Mouse (Mus musculus) CH12F3 (cell line): ENCODE data around the gene Pde6h.
"Not testable (repeated sequence)": the region's sequence is repeated elsewhere in the genome, so short reads cannot be mapped to it uniquely, and the experiment has no call there.

ENCODE experiments used
- in situ Hi-C: fragments of 300-500 bp; cut with MboI; formaldehyde crosslinking; loops from 2 replicates; pipeline ENCODE4 v1.14.3; 2020; ENCODE audit warnings: low sequenced_read_pairs

The Pde6h gene

DNA sequence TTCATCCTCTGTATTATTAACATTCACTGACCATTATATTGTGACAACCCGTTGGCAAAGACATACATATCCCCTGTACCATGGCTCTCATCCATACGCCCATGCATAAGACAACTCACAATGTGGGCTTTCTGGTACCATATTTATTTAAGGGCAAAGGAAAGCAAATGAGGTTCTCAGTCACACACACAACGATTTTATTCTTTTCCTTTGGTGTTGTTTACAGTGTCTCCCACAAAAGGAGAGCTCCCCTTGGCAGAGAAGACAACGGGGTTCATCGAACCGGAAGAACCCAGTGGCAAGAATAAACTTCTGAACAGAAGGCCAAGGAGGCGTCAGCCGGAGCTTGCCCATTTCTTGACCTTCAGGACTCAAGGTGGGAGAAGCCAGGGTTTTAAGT lies at the start of gene Pde6h:
TSS of gene Pde6h (plus strand) at position 301 of the 400 bp plus-strand sequence.
- in situ Hi-C loops: no loop called here

DNA sequence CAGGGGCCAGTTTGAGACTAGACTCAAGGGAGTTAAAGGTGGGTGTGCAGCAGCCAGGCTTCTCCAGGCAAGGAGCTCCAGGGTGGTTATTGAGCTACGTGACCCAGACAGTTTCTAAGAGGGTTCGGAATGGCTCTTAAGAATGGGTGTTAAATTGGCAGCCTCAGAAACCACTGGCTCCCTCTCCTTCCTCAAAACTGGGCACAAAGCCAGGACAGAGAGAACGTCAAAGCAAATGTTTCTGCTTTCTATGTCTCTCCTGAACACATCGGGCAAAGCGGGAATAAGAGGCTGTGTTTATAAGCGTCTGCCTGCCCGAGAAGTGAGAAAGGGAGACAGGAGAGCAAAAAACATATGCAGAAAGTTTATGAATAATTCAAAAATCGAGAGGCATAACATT lies 49.0 kb upstream of the Pde6h start:
- in situ Hi-C loops: no loop called here

DNA sequence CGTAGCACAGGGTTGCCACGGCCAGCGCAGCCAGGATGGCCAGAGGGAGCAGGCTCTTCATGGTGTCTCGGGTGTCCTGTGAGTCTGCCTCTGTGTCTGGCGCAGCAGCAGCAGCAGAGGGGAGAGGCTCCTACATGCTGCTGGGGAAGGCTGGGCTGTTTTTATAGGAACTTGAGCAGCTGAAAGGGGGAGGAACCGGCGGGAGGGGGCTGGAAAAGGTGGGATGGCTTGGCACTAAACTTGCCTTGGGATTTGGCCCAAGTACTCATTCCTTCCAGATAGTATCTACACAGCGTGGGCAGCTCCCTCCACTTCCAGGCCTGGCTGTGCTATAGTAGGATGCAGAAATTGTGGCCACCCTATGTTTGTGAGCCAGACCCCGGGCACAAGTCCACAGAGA lies 48.0 kb upstream of the Pde6h start, which contains the start of gene Mgp:
TSS of gene Mgp (minus strand) at position 154 of the 400 bp plus-strand sequence.
- in situ Hi-C loops: no loop called here

DNA sequence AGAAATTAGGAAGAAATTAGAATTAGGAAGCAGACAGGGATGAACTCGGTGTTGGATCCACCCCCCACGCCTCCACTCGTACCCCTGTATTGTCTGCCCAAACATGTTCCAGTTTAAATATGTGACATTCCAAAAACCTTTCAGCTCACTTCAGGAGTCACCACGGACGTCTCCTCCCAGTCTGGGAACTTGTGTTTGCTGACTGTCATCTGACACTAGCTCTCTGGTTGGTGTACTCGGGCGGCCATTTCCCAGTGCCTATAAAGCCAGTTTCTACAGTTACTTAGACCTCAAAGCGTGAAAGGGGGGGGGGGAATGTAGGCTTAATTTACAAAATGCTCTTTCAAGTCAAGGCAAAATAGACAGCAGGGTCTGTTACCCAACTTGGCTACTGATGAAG lies 42.0 kb upstream of the Pde6h start:
- in situ Hi-C loops: no loop called here

DNA sequence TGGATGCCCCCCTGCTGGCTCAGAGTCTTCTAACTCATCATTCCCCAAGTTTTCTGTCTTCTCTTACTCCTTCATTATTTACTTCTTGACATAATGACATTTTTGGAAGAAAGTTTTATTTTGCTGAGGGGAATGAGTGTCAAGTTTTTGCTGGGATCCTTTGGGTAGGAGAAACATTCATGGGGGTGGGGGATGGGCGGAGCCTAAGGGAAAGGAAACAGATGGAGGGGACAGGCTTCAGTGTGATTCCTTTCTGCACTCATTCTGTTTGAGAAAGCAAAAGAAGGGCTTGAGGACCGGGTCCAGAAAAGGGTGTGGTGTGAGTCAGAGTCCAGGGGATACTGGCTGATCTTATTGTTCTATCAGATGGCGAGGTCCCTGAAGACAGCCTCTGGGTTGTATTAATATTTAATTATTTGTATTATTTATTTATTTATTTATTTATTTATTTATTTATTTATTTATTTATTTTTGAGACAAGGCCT lies 40.2 kb upstream of the Pde6h start:
- in situ Hi-C loops: no loop called here

DNA sequence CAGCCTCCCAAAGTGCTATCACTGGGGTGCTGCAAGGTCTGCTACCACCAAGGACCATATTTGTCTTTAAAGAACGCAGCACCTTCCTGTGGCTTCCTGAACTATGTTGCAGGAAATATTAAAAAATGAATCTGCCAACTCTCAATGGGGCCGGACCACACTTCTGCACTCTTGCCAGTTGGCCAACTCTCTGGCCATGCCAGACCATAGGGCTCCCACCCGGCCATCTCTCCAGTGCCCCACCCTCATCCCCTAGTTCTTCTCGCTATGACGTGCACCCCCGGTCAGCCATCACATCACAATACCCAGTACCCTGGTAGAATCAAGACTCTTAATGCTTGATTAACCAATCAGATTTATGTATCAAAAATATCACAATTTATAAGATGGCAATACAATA lies 39.7 kb upstream of the Pde6h start:
- in situ Hi-C loops: no loop called here

DNA sequence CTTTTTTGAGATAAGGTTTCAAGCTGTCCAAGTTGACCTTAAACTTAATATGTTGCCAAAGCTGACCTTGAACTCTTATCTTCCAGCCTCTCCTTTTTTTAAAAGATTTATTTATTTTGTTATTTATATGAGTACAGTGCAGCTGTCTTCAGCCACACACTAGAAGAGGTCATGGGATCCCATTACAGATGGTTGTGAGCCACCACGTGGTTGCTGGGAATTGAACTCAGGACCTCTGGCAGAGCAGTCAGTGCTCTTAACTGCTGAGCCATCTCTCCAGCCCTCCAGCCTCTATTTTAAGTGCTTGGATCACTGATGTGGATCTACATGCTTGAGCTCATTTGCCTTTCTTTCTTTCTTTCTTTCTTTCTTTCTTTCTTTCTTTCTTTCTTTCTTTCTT lies 38.9 kb upstream of the Pde6h start:
- in situ Hi-C loops: not testable (repeated sequence)

DNA sequence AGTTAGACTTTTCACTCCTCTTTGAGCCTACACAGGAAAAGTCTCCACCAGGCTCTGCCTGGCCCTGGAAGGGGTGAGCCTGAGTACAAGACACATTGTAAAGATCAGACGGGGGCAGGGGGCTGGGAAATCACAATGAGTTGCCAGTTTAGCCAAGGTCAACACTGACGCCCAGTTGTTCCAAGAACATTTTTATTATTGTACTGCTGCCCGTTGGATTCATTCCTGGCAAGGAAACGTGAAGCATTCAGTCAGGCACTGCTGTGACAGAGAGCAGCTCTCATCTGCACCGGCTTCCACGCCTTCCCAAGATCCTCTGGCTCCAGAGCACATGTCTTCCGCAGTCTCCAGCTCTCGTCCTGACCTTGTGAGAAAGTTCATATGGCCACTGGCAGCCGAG lies 35.8 kb upstream of the Pde6h start:
- in situ Hi-C loops: no loop called here

DNA sequence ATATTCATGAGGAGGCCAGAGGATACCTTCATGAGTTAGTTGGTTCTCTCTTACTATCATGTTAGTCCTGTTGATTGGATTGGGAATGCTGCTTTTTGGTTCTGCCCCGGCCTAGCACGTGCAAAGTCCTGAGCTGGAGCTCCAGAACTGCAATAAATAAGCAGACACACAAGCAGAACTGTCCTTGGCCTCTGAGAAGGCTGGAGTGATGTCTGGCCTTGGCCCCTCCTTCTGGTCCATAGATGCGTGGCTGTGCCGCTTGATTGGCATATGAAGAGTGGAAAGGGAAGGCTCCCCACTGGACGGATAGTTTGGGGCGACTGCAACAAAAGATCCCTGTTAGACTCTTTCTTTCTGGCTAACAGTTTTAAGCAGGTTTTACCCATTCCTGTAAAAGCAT lies 34.6 kb upstream of the Pde6h start:
- in situ Hi-C loops: no loop called here

DNA sequence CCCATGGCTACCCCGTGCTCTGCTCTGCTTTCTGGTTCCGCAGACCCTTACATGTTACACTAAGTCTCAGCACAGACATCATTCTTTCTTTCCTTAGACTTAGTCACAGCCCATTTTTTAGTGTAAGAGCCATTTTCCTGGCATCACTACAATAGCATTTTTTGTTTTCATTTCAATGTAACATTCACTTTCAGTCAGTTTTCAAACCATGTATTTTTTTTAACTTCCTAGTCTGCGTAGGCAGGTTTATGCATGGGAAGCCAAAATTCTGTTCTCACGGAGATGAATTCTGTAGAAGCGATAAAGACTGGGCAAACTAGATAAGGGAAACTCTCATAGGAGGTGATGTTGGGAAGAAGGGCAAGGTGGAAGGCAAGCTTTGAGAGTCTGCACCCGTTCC lies 34.1 kb upstream of the Pde6h start:
- in situ Hi-C loops: no loop called here

DNA sequence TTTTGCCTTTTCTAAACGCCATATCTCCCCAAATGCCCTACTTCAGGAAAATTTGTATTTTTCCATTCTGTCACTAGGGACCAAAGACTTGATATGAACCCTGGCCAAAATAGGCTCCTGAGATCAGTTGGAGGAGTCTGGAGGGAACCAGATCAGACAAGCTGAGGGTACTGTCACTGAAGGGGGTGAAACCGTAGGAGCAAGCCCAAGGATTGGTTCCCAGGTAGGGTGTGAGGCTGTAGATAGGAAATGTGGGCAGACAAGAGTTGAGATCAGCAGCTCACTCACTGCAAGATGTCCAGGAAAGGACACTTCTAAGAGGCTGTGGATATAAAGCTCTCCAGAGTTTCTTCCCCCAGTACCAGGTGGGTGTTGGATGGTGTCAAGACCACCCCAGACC lies 31.6 kb upstream of the Pde6h start:
- in situ Hi-C loops: no loop called here

DNA sequence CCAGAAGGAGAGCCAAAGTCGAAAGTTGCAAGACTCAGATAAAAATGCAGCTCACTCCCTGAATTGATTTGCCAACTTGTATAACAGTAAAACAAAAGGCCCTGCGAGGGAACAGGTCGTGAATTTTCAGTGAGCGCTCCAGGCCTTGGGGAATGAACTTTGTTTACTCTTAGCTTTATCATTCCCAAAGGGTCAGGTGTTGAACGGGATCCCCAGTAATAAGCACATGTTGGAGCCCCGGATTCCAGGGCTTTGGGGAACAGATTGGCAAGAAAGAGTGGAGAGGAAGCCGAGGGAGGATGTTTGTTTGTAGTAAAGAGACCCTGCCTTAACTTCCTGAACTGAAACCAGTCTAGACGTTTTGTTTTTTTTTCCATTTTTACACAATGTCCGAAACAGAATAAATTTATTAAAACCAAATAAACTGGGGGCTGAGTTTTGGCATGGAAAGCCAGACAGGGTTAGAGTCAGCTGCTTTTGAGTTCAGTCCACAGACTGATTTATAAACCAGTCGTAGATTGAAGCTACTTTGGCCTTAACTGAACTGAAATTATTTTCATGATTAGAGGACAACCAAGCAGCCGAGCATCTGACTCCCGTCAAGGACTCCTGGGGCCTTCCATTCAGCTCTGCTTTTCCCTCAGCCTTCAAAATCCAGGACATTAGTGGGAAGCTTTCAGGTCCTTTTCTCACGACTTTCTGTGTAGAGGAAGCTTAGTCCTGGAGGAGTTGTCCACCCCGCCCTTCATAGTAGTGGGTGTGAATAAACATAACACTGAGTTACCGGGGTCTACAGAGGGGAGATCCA lies 28.9 kb upstream of the Pde6h start:
- in situ Hi-C loops: no loop called here

DNA sequence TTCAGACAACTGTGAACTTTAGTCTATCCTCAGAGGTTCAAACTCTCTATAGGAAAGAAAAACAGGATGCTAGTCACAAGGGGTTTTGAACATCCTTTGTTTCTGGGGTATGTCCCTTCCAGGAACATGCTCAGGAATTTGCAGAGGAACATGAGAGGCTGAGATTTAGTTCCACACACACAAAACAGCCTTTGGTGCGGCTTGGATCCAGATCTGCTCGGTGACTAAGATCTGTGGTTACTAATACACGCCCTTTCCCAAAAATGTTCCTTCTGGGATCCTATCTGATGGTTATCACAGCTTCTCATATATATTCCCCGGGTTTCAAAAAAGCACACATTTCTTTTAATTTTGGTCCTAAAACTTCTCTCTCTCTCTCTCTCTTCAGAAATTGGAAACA lies 25.8 kb upstream of the Pde6h start:
- in situ Hi-C loops: no loop called here

DNA sequence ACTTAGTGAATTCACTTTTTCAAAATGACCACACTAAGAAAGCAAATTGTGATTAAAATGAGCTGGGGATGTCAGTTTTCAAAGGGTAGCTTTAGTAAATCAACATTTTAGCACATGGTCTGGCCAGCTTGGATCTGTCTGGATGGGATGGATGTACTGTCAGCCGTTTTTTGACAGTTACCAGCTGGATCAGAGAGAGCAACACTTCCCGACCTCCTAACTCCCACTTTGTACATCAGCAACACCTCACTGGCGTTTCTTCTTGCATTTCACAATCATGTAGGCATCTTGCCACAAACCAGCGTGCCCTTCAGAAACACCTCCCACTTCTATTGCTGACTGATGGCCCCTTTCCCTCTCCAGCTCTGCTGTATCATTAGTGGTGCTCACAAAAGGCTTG lies 25.4 kb upstream of the Pde6h start:
- in situ Hi-C loops: no loop called here

DNA sequence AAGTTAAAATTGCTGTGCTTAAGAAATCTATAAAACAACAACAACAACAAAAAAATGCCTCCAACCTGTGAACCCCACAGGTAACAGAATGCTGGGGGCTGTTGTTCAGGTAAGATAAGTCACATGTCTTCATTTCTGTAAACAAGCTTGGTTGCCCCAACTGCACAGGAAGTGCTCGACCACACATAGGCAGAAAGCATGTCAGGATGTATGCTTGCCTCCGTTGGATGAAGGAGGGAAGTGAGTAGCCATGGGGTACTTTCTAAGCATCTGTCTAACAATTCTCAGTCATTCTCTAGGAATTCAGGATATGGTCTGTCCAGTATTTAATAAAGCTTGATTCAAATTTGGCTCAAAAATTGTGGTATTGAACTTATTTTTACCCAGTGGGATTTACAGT lies 24.7 kb upstream of the Pde6h start:
- in situ Hi-C loops: no loop called here

DNA sequence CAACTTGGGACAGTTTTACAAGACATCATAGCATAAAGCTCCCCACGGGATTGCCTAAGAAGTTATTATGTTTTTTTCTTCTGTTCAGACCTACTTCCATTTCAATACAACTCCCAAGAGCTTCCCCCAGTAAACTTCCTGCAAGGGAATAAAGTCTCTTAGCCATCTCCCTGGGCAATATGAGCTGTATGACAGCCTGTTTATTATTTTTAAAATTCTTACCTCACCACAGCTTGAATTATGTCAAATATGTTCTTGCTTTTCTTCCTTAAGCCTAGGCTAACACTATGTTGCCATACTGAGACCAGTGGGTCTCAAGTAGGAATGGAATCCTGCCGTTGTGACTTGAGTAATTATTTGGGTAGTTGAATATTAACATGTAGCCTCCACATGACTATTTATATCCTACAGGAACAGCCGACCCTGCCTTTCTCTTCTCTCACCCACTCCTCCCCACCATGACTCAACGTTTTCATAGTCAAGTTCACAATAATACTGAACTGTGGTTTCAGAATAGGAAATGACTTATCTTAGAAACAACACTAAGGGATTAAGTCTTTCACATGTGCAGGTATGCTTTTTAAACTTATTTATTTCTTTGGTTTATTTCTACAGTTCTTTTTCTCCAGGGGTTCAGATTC lies 23.1 kb upstream of the Pde6h start:
- in situ Hi-C loops: no loop called here

DNA sequence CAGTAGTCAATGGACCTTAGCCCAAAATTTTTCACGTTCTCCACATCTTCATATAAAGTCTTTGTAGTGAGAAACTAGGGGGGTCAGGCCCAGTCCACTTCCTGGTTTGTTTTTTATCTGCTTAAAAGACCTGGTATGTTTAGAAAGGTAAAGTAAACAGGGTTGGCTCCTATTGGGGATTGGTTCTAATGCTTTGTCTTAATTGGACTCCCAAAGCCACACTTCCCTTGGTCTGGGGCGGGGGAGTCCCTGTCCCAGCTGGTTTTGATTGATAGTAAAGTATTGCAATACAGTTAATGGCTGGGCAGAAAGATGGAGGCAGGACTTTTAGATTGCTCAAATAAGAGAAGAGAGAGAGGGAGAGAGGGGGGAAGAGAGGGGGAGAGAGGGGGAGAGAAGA lies 22.6 kb upstream of the Pde6h start:
- in situ Hi-C loops: no loop called here

DNA sequence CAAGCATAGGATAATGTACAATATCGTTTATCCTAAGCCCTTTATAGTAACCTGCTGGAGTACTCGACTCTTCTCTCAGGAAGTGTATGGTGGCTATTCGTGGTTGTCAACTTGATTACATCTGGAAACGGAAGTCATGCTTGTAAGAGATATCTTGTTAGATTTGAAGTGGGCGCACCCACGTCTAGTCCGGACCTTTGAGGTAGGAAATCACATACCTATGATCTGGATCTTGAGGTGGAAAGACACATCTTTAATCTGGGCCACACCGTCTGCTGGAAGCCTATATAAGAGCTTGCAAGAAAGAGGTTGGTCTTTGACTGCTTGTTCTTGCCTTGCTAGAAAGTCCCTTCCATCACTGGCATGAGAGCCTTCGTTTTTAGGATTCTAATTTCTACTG lies 21.1 kb upstream of the Pde6h start:
- in situ Hi-C loops: no loop called here

DNA sequence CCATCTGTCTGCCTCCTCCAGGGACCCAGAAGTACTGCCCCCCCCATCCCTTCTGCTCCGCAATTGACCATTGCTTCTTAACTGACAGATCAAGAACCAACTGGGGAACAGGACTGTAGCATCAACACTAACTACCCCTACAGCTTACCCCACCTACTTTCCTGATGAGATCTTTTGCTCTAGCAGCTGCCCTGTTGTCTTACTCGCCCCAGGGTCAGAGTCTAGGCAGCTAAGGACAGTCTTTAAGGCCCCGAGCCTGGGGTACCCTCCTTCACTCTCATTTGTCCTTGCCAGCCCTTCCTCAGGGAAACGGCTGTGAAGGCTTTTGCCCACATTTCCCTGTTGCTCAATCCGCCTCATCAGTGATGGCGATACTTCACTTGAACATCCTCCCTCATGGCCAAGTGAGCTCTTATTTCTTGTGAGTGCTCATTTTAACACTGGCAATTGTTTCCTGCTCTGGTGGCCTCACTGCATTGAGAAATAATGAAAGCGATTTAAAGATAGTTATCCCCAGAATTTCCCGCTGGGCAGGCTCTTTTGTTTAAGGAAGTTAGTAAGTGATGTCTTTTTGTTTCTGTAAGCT lies 19.7 kb upstream of the Pde6h start:
- in situ Hi-C loops: no loop called here

DNA sequence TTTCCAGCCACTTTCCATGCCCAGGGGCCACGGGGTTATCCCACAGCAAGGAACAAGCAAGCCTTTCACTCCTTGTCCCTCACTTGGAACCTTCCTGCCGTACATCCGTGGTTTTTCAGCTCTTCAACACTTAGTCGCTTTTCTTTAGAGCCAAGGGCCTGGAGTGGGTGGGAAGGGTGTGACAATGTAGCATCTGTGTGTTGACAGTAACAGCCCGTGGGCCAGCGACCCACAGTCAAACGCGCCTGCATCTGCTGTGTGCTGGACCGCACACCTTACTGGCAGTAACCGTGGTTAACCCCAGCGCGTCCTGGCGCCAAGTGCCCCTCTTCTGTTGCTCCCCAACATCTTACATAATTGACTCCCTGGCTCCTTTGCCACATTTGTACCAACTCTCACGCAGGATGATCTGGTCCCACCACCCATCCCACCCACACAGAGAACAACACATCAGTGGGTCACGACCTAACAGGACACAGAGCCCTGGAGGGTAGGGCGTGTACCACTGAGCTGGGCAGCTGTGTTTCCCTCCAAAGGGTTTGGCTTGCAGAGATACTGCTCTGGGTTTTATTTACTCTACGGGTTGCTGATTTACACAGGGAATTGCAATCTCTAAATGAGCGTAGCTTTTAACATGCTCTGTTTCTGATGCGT lies 17.2 kb upstream of the Pde6h start:
- in situ Hi-C loops: no loop called here

DNA sequence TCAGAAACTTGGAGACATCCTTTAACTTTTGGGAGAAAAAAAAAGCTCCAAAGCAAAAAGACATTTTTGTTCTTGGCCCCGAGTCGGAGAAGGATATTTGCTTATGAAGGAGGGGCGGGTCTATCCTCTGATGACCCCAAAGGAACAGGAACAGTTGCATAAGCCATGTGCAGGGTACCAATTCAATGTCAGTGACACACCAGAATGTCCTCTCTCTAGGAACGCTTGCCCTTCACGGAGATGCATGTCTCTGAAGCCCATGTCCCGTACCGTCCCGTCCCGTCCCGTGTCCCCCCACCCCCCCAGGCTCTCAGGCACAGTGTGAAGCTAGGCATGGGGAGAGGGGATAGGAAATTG lies 16.7 kb upstream of the Pde6h start:
- in situ Hi-C loops: no loop called here
